Mouse (Mus musculus) macrophage (primary cell): ENCODE results near the gene Mvk. TPM values are rescaled to one million over a fixed set of nuclear protein-coding genes. Genes with fewer than 3 reads are reported as not detected.

Source experiments
- polyA plus RNA-seq: library from polyadenylated mRNA; stranded (reverse); fragments of 250-400 nt; gene quantifications from 3 replicates; pipeline ENCODE4 v1.2.4, GENCODE M21; 2018; ENCODE audit warnings: inconsistent platforms

Mvk gene
- polyA plus RNA-seq, 1 experiment from 2014 or later = 7.8 TPM

Other genes with a start within 250 kb of the Mvk start
- gene Foxn4, start 170.5 kb upstream of the Mvk start, polyA plus RNA-seq = not detected in 3 replicates
- gene Myo1h, start 155.1 kb upstream of the Mvk start, polyA plus RNA-seq = 0.27 to 0.34 TPM (median 0.30 TPM) in 3 replicates
- 35.6 to 52.1 TPM (median 46.0 TPM) in 3 replicates for gene Kctd10, start 63.8 kb upstream of the Mvk start, polyA plus RNA-seq
- gene Ube3b, start 63.7 kb upstream of the Mvk start, polyA plus RNA-seq = 30.9 to 38.3 TPM (median 37.2 TPM) in 3 replicates
- 6.3 to 6.8 TPM (median 6.5 TPM) in 3 replicates for gene Mmab, start 209 bp upstream of the Mvk start, polyA plus RNA-seq
- gene Fam222a, start 123.7 kb downstream of the Mvk start, polyA plus RNA-seq = 0.33 to 1.2 TPM (median 0.96 TPM) in 3 replicates
- gene Trpv4, start 214.2 kb downstream of the Mvk start, polyA plus RNA-seq = 4.4 to 12.1 TPM (median 7.1 TPM) in 3 replicates
- gene Gltp, start 246.7 kb downstream of the Mvk start, polyA plus RNA-seq = 289 to 530 TPM (median 368 TPM) in 3 replicates